Mouse (Mus musculus) testis, adult 2 months (tissue): ENCODE measurements around the gene Myo1d. TPM values are rescaled to one million over a fixed set of nuclear protein-coding genes. Genes with fewer than 3 reads are reported as not detected.

Experiments used
- H3K27ac ChIP-seq: fragments of 200-500 bp; 2 replicates; pipeline ENCODE4 v1.5.1; 2012; ENCODE audit warnings: low read depth, low read length; ENCODE audit not compliant: control insufficient read depth, insufficient read depth
- H3K27me3 ChIP-seq: fragments of 200-500 bp; 2 replicates; pipeline ENCODE4 v1.6.1; 2012; ENCODE audit warnings: mild to moderate bottlenecking, low read length, moderate library complexity; ENCODE audit not compliant: control insufficient read depth, insufficient read depth
- H3K36me3 ChIP-seq: fragments of 200-500 bp; 2 replicates; pipeline ENCODE4 v1.6.1; 2012; ENCODE audit warnings: mild to moderate bottlenecking, low read length; ENCODE audit not compliant: control insufficient read depth, insufficient read depth
- H3K4me1 ChIP-seq: fragments of 200-500 bp; 2 replicates; pipeline ENCODE4 v1.6.1; 2012; ENCODE audit warnings: low read length; ENCODE audit not compliant: control insufficient read depth, insufficient read depth
- H3K4me3 ChIP-seq: fragments of 200-500 bp; 2 replicates; pipeline ENCODE4 v1.5.1; 2012; ENCODE audit warnings: low read depth, mild to moderate bottlenecking, low read length, moderate library complexity, mixed read lengths; ENCODE audit not compliant: control insufficient read depth
- CTCF ChIP-seq: fragments of 200-500 bp; IDR thresholded peaks from 2 replicates; pipeline ENCODE4 v1.5.1; 2012; ENCODE audit warnings: low read depth, mild to moderate bottlenecking, inconsistent platforms, low read length, moderate library complexity; ENCODE audit not compliant: control insufficient read depth, insufficient read depth, insufficient replicate concordance
- POLR2A ChIP-seq: fragments of 200-500 bp; IDR thresholded peaks from 2 replicates; pipeline ENCODE4 v1.6.1; 2012; ENCODE audit warnings: low read depth, mild to moderate bottlenecking, inconsistent platforms, low read length, moderate library complexity; ENCODE audit not compliant: control insufficient read depth
- polyA plus RNA-seq: library from polyadenylated mRNA; depleted of rRNA; stranded (reverse); fragments of >200 nt; gene quantifications from 2 replicates; pipeline ENCODE4 v1.2.3, GENCODE M21; 2012

Myo1d gene
- polyA plus RNA-seq, 1 experiment = 4.6 TPM

- no peaks in the 10 kb centered on the region for H3K36me3 ChIP-seq
- H3K4me1 ChIP-seq = no peaks in the 10 kb centered on the region; the same call in none of the 2 replicates
- no peaks in the 10 kb centered on the region for H3K27me3 ChIP-seq
- no peak overlapping the region for H3K27ac ChIP-seq
- H3K4me3 ChIP-seq = no peak overlapping the region
- TF ChIP-seq CTCF = no peak
- no peak for TF ChIP-seq POLR2A
These were observed 240.8 kb downstream of the Myo1d start for GRCm38 (mm10) chr11:80539056-80539455.

GRCm38 (mm10) chr11:80532966-80533365, 246.9 kb downstream of the Myo1d start:
- H3K27me3 ChIP-seq = no peaks in the 10 kb centered on the region
- H3K4me1 ChIP-seq = no peaks in the 10 kb centered on the region; the same call in none of the 2 replicates
- H3K36me3 ChIP-seq = no peaks in the 10 kb centered on the region
- no peak overlapping the region for H3K4me3 ChIP-seq
- TF ChIP-seq CTCF (no peak), POLR2A (no peak)
- no peak overlapping the region for H3K27ac ChIP-seq

GRCm38 (mm10) chr11:80529149-80529548, 250.7 kb downstream of the Myo1d start:
- Histone ChIP-seq H3K27me3 (no peaks in the 10 kb centered on the region), H3K4me3 (no peak overlapping the region), H3K27ac (no peak overlapping the region), H3K4me1 (no peaks in the 10 kb centered on the region), H3K36me3 (no peaks in the 10 kb centered on the region)
- TF ChIP-seq POLR2A (no peak), CTCF (no peak)

- H3K4me1 ChIP-seq = no peaks in the 10 kb centered on the region
- H3K4me3 ChIP-seq = no peak overlapping the region
- no peaks in the 10 kb centered on the region for H3K36me3 ChIP-seq
- no peak overlapping the region for H3K27ac ChIP-seq
- TF ChIP-seq CTCF (no peak; the same call in 1 of the 2 replicates), POLR2A (no peak)
- no peaks in the 10 kb centered on the region for H3K27me3 ChIP-seq
These were observed 252.1 kb downstream of the Myo1d start for GRCm38 (mm10) chr11:80527697-80528096.

GRCm38 (mm10) chr11:80524213-80524612, 255.6 kb downstream of the Myo1d start:
- Histone ChIP-seq H3K27me3 (no peaks in the 10 kb centered on the region), H3K4me1 (no peaks in the 10 kb centered on the region), H3K36me3 (no peaks in the 10 kb centered on the region), H3K4me3 (no peak overlapping the region), H3K27ac (no peak overlapping the region)
- TF ChIP-seq POLR2A (no peak), CTCF (no peak)

- Histone ChIP-seq H3K36me3 (no peaks in the 10 kb centered on the region), H3K4me3 (no peak overlapping the region), H3K27me3 (no peaks in the 10 kb centered on the region), H3K27ac (no peak overlapping the region), H3K4me1 (no peaks in the 10 kb centered on the region)
- TF ChIP-seq CTCF = no peak
- no peak for TF ChIP-seq POLR2A
These were observed 256.4 kb downstream of the Myo1d start for GRCm38 (mm10) chr11:80523410-80523809.

GRCm38 (mm10) chr11:80522852-80523251, 257.0 kb downstream of the Myo1d start:
- TF ChIP-seq POLR2A = no peak
- no peak for TF ChIP-seq CTCF
- H3K4me3 ChIP-seq = no peak overlapping the region
- H3K27me3 ChIP-seq = no peaks in the 10 kb centered on the region
- no peak overlapping the region for H3K27ac ChIP-seq
- H3K36me3 ChIP-seq = no peaks in the 10 kb centered on the region
- no peaks in the 10 kb centered on the region for H3K4me1 ChIP-seq

GRCm38 (mm10) chr11:80521148-80521547, 258.7 kb downstream of the Myo1d start:
- H3K27me3 ChIP-seq = no peaks in the 10 kb centered on the region
- TF ChIP-seq CTCF (no peak), POLR2A (no peak)
- no peak overlapping the region for H3K4me3 ChIP-seq
- no peaks in the 10 kb centered on the region for H3K4me1 ChIP-seq
- no peaks in the 10 kb centered on the region for H3K36me3 ChIP-seq
- no peak overlapping the region for H3K27ac ChIP-seq
